ENCODE assay signal across 18 mouse cellular contexts in the genomic region with DNA sequence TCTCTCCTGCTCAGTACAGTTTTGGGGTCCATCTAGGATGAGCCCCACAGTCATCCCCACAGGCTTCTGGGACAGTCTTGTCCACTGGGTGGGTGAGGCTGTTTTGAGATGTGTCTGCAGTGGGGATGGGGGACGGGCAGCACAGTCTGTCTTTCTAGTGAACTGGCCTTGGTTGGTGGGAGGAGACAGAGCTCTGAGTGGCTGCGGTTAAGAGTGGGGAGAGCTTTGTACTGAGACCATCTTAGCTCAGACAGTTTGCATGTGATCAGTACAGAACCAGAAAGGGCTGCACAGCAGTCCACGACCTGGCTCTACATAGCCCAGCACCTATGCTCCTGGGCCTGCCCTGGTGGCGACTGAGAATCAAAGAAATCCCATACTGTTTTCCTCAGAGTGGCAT.
A peak's percentile ranks its signal among the peaks of the same experiment; 100 is the strongest.
DNase-seq lines count a peak whose midpoint lies in the region; ATAC-seq and TF ChIP-seq lines count a peak whose summit lies in the region.
"Had no signal": no experiment of that assay in that cellular context is flagged by ENCODE, and none has a peak within 500 bp of the region (broad histone marks: within the 10 kb centered on the region; RNA-seq: fewer than 3 reads in every experiment).

No protein-coding gene starts in this region.

- H3K4me1 ChIP-seq in heart, embryonic 12.5 days (replicated peaks), result peaks cover 90% of the 10 kb centered on the region
- peaks cover 2% of the 10 kb centered on the region; the same call in 1 of the 2 replicates for H3K4me1 ChIP-seq in cortical plate, adult 2 months (ENCODE audit: control insufficient read depth, insufficient read depth, low read length)
- H3K4me1 ChIP-seq in midbrain, embryonic 15.5 days, result peaks cover 11% of the 10 kb centered on the region; the same call in 1 of the 2 replicates

- H3K9ac ChIP-seq in heart, embryonic 12.5 days, result no peak overlapping the region
- no peak overlapping the region for H3K9ac ChIP-seq in midbrain, embryonic 15.5 days
- H3K9ac ChIP-seq: embryonic facial prominence, embryonic 12.5 days; forebrain, postnatal 0 days had no signal

- ATAC-seq in heart, embryonic 12.5 days (ENCODE audit: insufficient number of reproducible peaks, low FRiP score), result no peak
- no peak for ATAC-seq in midbrain, embryonic 15.5 days (replicated peaks)
- ATAC-seq: forebrain, postnatal 0 days; intestine, embryonic 16.5 days had no signal

- 53% methylated on average over 4 of the region's 4 CpGs for WGBS in heart, embryonic 12.5 days
- WGBS in midbrain, embryonic 15.5 days, result 80% methylated on average over 4 of the region's 4 CpGs

- H3K36me3 ChIP-seq in heart, embryonic 12.5 days, result no peaks in the 10 kb centered on the region
- no peaks in the 10 kb centered on the region for H3K36me3 ChIP-seq in midbrain, embryonic 15.5 days (replicated peaks)
- H3K36me3 ChIP-seq: embryonic facial prominence, embryonic 12.5 days had no signal

- no peaks in the 10 kb centered on the region for H3K27me3 ChIP-seq in heart, embryonic 12.5 days (replicated peaks)
- no peaks in the 10 kb centered on the region for H3K27me3 ChIP-seq in midbrain, embryonic 15.5 days (replicated peaks)
- H3K27me3 ChIP-seq: embryonic facial prominence, embryonic 12.5 days had no signal

- no peak for DNase-seq in heart, adult 18-20 months
- DNase-seq in layer of hippocampus, adult 9-11 months, result peak; percentile 68
- DNase-seq in layer of hippocampus, postnatal 36 days, result no peak
- no peak for DNase-seq in spleen, adult 18-20 months
- no peak for DNase-seq in cerebellum, postnatal 10 days
- DNase-seq: adrenal gland, postnatal 10 days; cerebellum, adult 2 months; forebrain, postnatal 0 days; lung, adult 18-20 months; right cerebral cortex, postnatal 25 days; thymus, postnatal 14 days had no signal

- H3K4me3 ChIP-seq in heart, embryonic 12.5 days, result no peak overlapping the region
- H3K4me3 ChIP-seq in cortical plate, adult 2 months (ENCODE audit: insufficient read depth, low read length), result no peak overlapping the region
- H3K4me3 ChIP-seq in midbrain, embryonic 15.5 days, result no peak overlapping the region
- H3K4me3 ChIP-seq: embryonic facial prominence, embryonic 12.5 days had no signal

- H3K9me3 ChIP-seq in heart, embryonic 12.5 days (replicated peaks), result no peaks in the 10 kb centered on the region
- no peaks in the 10 kb centered on the region for H3K9me3 ChIP-seq in midbrain, embryonic 15.5 days
- H3K9me3 ChIP-seq: embryonic facial prominence, embryonic 12.5 days had no signal

- TF ChIP-seq CTCF in cortical plate, adult 2 months (IDR thresholded peaks at IDR 0.05; ENCODE audit: extremely low read depth, insufficient read depth, low read length), result no peak

- H3K4me2 ChIP-seq in heart, embryonic 12.5 days, result no peak overlapping the region
- no peak overlapping the region for H3K4me2 ChIP-seq in midbrain, embryonic 15.5 days
- H3K4me2 ChIP-seq: embryonic facial prominence, embryonic 12.5 days had no signal

- no peak for TF ChIP-seq POLR2A in cortical plate, adult 2 months (IDR thresholded peaks at IDR 0.05; ENCODE audit: extremely low read depth, insufficient read depth, low read length)

- peak overlapping the region; percentile 41 for H3K27ac ChIP-seq in heart, embryonic 12.5 days (ENCODE audit: poor library complexity, severe bottlenecking)
- peak overlapping the region; percentile 95 for H3K27ac ChIP-seq in cortical plate, adult 2 months (ENCODE audit: insufficient read depth, low read length)
- H3K27ac ChIP-seq in midbrain, embryonic 15.5 days, result peak overlapping the region; percentile 26
- H3K27ac ChIP-seq: embryonic facial prominence, embryonic 12.5 days; kidney, postnatal 0 days; stomach, postnatal 0 days had no signal

Comparison
In these comparisons a context has a peak if more than half of its experiments do, and no peak if none do; other contexts are left out.
1. H3K27ac ChIP-seq: peak in every context shown above with its lines; median percentile 95 in cortical plate, adult 2 months; 41 in heart, embryonic 12.5 days; 26 in midbrain, embryonic 15.5 days.